Mouse (Mus musculus): ENCODE data around the gene Ogfrl1.

Gene Ogfrl1

GRCm38 (mm10) chr1:23345633-23346032 lies 51.9 kb downstream of the Ogfrl1 start:
- no peak for DNase-seq

GRCm38 (mm10) chr1:23342864-23343263 lies 54.7 kb downstream of the Ogfrl1 start:
- no peak for DNase-seq

GRCm38 (mm10) chr1:23342224-23342623 lies 55.3 kb downstream of the Ogfrl1 start:
- no peak for DNase-seq

- no peak for DNase-seq
Observed at GRCm38 (mm10) chr1:23335726-23336363, 61.7 kb downstream of the Ogfrl1 start.

GRCm38 (mm10) chr1:23335050-23335449 lies 62.5 kb downstream of the Ogfrl1 start:
- no peak for DNase-seq

- DNase-seq = no peak
Observed at GRCm38 (mm10) chr1:23332192-23332591, 65.4 kb downstream of the Ogfrl1 start.

GRCm38 (mm10) chr1:23325160-23325559 lies 72.4 kb downstream of the Ogfrl1 start:
- DNase-seq = no peak

GRCm38 (mm10) chr1:23324226-23324625 lies 73.3 kb downstream of the Ogfrl1 start:
- DNase-seq = no peak

GRCm38 (mm10) chr1:23323286-23323685 lies 74.3 kb downstream of the Ogfrl1 start:
- DNase-seq = no peak

GRCm38 (mm10) chr1:23322208-23322607 lies 75.4 kb downstream of the Ogfrl1 start:
- no peak for DNase-seq

GRCm38 (mm10) chr1:23321331-23321851 lies 76.2 kb downstream of the Ogfrl1 start:
- no peak for DNase-seq

GRCm38 (mm10) chr1:23320591-23321195 lies 76.9 kb downstream of the Ogfrl1 start:
- DNase-seq = no peak

Data from cerebellum, adult 11 months (tissue).